Mouse (Mus musculus): ENCODE data around the gene Vmn2r89.
"Not testable (repeated sequence)": the region's sequence is repeated elsewhere in the genome, so short reads cannot be mapped to it uniquely, and the experiment has no call there.

Gene Vmn2r89

DNA sequence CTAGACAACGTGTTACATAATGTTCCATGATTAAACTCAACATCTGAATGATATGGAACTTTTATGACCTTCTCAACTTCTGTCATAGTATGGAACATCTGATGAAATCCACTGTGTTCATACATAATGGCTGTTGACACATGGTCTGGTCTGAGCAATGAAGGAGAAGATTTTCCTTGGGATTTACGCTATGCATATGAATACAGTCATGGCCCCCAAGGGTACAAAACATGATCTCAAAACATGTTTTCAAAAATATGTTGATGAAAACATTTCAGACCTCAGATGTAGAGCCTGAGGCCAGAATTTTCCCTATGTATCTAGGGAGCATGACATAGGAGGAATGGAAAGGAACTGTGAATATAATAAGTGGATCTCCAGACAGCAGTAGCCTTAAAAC, at the start of gene Vmn2r89:
Gene Vmn2r89, plus strand, starts transcription at position 301 of the 400 bp plus-strand sequence.
- DNase-seq, result not testable (repeated sequence)

DNA sequence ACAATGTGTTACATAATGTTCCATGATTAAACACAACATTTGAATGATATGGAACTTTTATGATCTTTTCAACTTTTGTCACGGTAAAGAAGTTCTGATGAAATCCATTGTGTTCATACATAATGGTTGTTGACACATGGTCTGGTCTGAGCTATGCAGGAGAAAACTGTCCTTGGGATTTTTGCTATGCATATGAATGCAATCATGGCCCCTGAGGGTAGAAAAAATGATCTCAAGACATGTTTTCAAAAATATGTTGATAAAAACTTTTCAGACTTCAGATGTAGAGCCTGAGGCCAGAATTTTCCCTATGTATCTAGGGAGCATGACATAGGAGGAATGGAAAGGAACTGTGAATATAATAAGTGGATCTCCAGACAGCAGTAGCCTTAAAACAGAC, 41.1 kb upstream of the Vmn2r89 start, which contains the start of gene Vmn2r88:
Gene Vmn2r88, plus strand, starts transcription at position 301 of the 400 bp plus-strand sequence.
- DNase-seq, result no peak

DNA sequence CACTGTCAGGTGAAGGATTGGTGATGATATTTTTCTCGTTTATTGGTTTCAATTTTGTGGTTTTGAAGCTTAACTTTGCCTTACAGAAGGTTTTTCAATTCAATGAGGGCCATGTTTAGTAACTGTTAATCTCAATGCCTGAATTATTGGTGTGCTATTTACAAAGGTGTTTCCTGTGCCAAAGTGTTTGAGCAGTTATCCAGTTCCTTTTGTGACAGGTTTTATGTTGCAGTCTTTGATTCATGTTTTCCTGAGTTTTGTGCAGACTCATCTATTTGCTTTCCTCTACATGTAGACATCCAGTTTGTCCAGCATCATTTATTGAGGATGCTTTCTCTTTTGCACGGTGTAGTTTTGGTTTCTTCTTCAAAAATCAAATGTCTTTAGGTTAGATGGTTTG, 27.8 kb upstream of the Vmn2r89 start:
- DNase-seq, result no peak

DNA sequence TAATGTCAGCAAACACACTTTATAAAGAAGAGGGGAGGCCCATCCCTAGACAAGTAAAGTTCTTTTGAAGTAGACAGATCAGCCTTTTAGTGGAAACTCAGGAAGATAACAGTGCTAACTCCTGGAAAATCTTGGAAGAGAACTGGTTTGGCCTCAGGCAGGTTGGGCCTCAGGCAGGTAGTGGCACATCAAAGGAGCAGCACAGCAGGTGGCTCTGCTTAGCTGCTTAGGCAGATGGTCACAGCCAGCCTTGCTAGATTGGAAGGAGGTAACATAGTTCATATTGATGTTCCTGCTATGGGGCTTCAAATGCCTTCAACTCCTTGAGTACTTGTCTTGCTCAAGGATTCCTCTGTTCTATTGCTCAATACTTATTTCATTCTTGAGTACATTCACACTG, 21.5 kb upstream of the Vmn2r89 start:
- not testable (repeated sequence) for DNase-seq

DNA sequence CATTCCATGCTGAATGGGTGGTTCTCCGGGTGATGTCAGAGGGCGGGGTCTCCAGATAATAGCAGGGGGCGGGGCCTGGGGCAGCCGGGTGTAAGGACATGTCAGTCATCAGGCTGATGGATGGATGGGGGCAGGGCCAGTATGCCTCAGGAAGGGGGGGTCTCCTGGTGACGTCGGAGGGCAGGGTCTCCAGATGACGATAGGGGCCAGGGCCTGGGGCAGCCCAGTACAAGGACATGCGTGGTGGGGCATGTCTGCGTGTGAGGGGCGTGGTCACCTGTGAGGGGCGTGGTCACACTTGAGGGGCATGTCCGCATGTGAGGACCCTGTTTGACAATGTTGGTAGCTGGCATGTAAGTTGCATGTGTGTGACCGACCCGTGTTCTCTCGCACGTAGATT, 17.1 kb upstream of the Vmn2r89 start:
- DNase-seq, result no peak

GRCm38 (mm10) chr14:51435020-51435419, 16.6 kb upstream of the Vmn2r89 start:
- no peak for DNase-seq

DNA sequence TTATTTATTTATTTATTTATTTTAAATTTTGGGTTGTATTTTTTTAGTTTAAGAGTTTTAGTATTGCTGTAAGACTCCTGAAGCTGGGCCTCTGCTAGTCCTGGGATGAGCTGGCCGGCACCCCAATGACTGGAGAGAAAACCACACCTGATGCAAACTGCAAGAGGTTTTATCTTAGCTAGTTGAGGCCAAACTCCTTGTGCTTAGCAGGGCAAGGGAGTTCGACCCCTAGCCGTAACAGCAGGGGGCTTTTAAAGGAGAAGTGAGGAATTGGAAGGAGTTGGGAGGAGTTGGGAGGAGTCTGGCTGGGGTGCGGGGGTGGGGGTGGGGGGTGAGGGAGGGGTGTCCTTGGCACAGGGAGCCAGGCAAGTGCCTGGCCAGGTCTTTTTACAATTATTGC, 12.7 kb upstream of the Vmn2r89 start:
- no peak for DNase-seq

- DNase-seq, result not testable (repeated sequence)
Measured at GRCm38 (mm10) chr14:51480278-51480677, 28.6 kb downstream of the Vmn2r89 start.

DNA sequence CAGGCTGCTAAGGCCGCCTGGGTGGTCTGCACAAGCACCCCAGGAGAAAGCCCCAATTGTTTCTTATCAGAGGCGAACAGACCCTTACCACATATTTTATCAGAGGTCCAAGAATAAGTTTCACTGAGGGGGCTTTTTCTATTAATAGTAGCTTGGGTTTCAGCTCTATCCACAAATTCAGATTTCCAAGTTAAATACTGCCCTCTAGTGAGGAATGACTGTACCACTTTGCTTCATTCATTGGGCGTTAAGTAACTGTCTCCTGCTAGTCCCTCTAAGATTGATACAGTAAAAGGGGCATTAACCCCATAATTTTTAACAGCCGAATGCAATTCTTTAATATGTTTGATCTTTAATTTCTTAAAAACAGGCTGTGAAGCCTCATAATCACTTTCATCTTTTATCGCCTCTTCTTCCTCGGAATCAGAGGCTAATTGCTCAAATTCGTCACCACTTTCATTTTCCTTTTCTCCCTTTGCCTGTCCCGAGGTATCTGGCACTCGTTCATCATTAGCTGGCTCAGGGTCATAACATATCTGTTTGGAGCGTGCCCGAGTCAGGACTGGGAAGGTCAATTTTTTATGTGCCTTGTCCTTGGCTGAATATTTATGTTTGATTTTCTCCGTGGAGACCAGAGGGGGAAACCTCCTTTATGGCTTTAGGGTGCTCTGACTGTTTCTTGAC, 29.8 kb downstream of the Vmn2r89 start:
- DNase-seq, result not testable (repeated sequence)

DNA sequence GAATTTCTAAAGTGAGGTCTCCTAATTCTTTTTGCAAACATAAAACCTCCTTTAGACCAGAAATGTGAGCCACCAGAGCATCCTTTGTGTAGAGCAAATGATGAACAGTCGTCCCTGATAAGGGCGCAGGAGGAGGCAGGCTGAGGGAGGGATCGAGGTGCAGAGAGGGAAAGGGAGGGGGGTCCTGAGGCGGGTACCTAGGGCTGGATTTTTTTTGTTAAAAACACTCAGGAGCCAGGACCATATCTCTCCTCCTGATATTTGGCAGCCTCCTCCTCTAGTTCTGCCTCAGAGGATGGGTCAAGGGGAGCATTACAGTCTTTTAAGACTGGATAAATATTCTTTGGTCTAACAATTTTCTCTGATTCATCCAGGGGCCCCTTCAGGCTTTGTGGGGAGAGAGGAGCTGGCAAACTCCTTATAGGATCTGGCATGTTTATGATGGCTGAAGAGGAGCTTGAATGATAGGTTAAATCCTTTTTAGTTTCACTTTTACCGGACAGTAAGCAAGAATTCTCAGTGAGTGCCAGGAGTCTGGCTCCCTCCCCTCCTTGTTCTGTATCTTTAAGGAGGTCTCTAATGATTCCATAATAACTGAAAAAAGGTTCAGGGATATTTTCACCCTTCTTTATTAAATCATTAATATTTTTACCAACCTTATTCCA, 30.5 kb downstream of the Vmn2r89 start:
- no peak for DNase-seq

DNA sequence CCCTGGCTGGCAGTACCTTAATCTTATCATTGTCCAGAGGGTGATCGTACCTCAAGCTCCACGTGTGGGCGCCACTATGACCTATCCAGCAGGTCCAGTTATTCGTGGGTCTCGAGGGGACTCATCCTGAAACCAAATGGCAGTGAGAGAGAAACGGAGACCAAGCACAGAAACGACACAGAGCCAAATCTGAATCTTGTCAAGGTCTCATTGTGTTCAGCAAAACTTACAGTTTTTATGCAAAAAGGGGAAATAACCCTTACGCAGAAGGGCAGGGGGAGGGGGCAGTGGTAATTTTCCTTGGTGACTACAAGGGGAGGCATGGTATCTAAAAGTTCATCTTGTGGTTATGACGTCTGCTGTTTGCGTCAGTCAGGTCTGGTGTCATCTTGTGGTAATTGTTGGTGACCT, 31.3 kb downstream of the Vmn2r89 start:
- DNase-seq, result not testable (repeated sequence)

DNA sequence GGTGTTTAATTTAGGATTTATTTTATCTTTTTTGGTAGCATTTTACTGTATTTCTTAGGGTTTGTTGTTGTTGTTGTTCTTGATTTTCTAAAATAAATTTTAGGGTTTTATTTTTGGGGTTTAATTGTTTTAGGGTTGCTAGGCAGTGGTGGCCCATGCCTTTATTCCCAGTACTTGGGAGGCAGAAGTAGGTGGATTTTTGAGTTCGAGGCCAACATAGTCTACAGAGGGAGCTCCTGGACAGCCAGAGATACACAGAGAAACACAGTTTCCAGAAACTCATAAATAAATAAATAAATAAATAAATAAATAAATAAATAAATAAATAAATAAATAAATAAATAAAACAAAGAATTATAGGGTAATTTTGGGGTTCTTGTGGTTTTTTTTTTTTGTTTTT, 32.0 kb downstream of the Vmn2r89 start:
- no peak for DNase-seq

DNA sequence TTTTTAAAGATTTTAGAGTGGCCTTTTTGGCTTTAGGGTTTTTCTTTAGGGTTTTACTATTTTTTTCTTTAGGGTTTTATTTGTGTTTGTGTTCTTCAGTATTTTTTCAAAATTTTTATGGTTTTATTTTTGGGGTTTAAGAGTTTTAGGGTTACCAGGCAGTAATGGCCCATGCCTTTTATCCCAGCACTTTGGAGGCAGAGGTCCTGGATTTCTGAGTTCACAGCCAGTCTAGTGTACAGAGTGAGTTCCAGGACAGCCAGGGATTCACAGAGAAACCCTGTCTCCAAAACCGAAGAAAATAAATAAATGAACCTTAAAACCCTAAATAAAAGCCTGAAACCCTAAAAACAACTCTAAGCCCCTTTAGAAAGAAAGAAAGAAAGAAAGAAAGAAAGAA, 34.5 kb downstream of the Vmn2r89 start:
- no peak for DNase-seq

DNA sequence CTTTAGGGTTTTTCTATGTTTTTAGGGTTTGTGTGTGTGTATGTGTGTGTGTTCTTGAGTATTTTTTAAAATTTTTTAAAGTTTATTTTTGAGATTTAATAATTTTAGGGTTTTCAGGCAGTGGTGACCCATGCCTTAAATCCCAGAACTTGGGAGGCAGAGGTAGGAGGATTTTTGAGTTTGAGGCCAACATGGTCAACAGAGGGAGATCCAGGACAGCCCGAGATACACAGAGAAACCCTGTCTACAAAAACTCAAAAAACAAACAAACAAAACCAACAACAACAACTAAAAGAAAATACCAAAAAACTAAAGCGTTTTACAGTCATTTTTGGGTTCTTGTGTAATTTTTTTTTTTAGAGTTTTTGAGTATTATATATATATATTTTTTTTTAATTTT, 44.1 kb downstream of the Vmn2r89 start:
- DNase-seq, result no peak

- no peak for DNase-seq
Measured at GRCm38 (mm10) chr14:51496955-51497354, 45.3 kb downstream of the Vmn2r89 start.

DNA sequence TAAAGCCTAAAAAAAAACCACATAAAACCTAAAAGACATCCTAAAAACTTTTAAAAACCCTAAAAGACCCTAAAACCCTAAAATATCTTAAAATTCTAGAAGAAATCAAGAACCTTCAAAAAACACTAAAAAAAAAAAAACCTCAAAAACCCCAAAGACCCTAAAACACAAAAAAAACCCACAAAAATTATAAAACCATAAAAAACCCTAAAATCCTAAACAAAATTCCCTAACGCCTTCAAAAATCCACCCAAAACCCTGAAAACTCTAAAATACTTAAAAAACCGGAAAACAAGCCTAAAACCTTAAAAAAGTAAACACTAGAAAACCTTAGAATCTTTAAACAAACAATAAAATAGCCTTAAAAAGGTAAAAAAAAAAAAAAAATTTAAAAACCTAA, 46.3 kb downstream of the Vmn2r89 start:
- no peak for DNase-seq

GRCm38 (mm10) chr14:51499707-51500275, 48.1 kb downstream of the Vmn2r89 start:
- no peak for DNase-seq

GRCm38 (mm10) chr14:51500461-51500860, 48.8 kb downstream of the Vmn2r89 start:
- DNase-seq, result no peak

DNA sequence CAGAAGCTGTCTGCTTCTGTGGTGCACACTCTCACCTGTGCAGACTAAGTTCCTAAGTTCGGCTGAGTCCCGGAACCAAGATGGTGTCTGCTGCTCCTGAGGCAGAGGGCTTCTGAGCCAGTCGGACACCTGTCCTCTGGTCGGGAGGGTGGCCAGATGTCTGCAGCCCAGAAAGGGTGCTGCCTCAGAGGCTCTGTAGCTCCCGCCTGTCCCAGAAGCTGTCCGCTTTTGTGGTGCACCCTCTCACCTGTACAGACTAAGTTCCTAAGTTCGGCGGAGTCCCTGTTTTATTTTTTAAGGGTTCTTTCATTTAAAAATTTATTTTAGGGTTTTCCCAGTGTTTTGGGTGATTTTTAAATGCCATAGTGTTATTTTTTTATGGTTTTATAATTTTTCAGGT, 55.8 kb downstream of the Vmn2r89 start:
- no peak for DNase-seq
